ENCODE assay signal across 13 mouse cellular contexts in genomic region chr12:108455004-108455403, GRCm38 (mm10).
DNase-seq lines count a peak whose midpoint lies in the region; ATAC-seq and TF ChIP-seq lines count a peak whose summit lies in the region.
"Had no signal": no experiment of that assay in that cellular context is flagged by ENCODE, and none has a peak within 500 bp of the region (broad histone marks: within the 10 kb centered on the region; RNA-seq: fewer than 3 reads in every experiment).

No protein-coding gene starts in this region.

- no peak overlapping the region for H3K4me2 ChIP-seq in liver, postnatal 0 days (ENCODE audit: low read depth, low read length)
- H3K4me2 ChIP-seq in forebrain, embryonic 16.5 days (ENCODE audit: low read length) = no peak overlapping the region
- H3K4me2 ChIP-seq: embryonic facial prominence, embryonic 12.5 days; heart, embryonic 13.5 days; stomach, embryonic 15.5 days had no signal

- no peak for TF ChIP-seq EP300 in liver, postnatal 0 days (IDR thresholded peaks at IDR 0.05; ENCODE audit: low read depth)

- no peak overlapping the region for H3K4me3 ChIP-seq in gastrocnemius, adult 2 months
- no peak overlapping the region for H3K4me3 ChIP-seq in liver, postnatal 0 days (ENCODE audit: low read depth, low read length)
- H3K4me3 ChIP-seq in forebrain, embryonic 16.5 days (replicated peaks; ENCODE audit: low read length) = no peak overlapping the region
- H3K4me3 ChIP-seq: embryonic facial prominence, embryonic 12.5 days; heart, embryonic 13.5 days; stomach, embryonic 15.5 days had no signal

- no peak for ATAC-seq in liver, postnatal 0 days
- peak; percentile 71 for ATAC-seq in forebrain, embryonic 16.5 days

- DNase-seq in gastrocnemius, adult 2 months = peak; percentile 40
- DNase-seq in gastrocnemius, postnatal 14 days = no peak
- DNase-seq in liver, postnatal 0 days = no peak
- no peak for DNase-seq in liver
- peak; percentile 69 for DNase-seq in cerebellum, adult 11 months
- DNase-seq in adrenal gland, postnatal 14 days = no peak
- DNase-seq in spleen, adult 12 weeks (ENCODE audit: low spot score) = no peak
- DNase-seq: thymus, postnatal 36 days had no signal

- intact Hi-C loops in gastrocnemius, adult 2 months (cut with DNase I) = no loop called here
- intact Hi-C loops in gastrocnemius, postnatal 14 days (cut with DNase I; ENCODE audit: low total_unique reads) = no loop called here

- 73% methylated on average over 4 of the region's 4 CpGs for WGBS in liver, postnatal 0 days (ENCODE audit: insufficient replicate concordance)
- WGBS in forebrain, embryonic 16.5 days = 66% methylated on average over 4 of the region's 4 CpGs

- H3K9me3 ChIP-seq in liver, postnatal 0 days (ENCODE audit: low read length) = no peaks in the 10 kb centered on the region
- no peaks in the 10 kb centered on the region for H3K9me3 ChIP-seq in forebrain, embryonic 16.5 days (ENCODE audit: control insufficient read depth, low read length)
- H3K9me3 ChIP-seq: embryonic facial prominence, embryonic 12.5 days; heart, embryonic 13.5 days; stomach, embryonic 15.5 days had no signal

- no peak for TF ChIP-seq CTCF in gastrocnemius, adult 2 months (IDR thresholded peaks at IDR 0.05)
- TF ChIP-seq CTCF in liver, postnatal 0 days (IDR thresholded peaks at IDR 0.05; ENCODE audit: low read depth) = peak; percentile 21

- H3K36me3 ChIP-seq in liver, postnatal 0 days (replicated peaks; ENCODE audit: insufficient read depth, low read length) = no peaks in the 10 kb centered on the region
- no peaks in the 10 kb centered on the region; the same call in 1 of the 2 replicates for H3K36me3 ChIP-seq in forebrain, embryonic 16.5 days (ENCODE audit: control insufficient read depth, insufficient read depth)
- H3K36me3 ChIP-seq: embryonic facial prominence, embryonic 12.5 days; stomach, embryonic 15.5 days had no signal

- H3K4me1 ChIP-seq in liver, postnatal 0 days (ENCODE audit: insufficient read depth) = no peaks in the 10 kb centered on the region
- peaks cover 16% of the 10 kb centered on the region for H3K4me1 ChIP-seq in forebrain, embryonic 16.5 days (replicated peaks; ENCODE audit: control insufficient read depth, insufficient read depth, low read length)

- H3K27me3 ChIP-seq in liver, postnatal 0 days (ENCODE audit: insufficient read depth, low read length) = no peaks in the 10 kb centered on the region
- H3K27me3 ChIP-seq in forebrain, embryonic 16.5 days (replicated peaks; ENCODE audit: control insufficient read depth, insufficient read depth, low read length) = no peaks in the 10 kb centered on the region
- H3K27me3 ChIP-seq: embryonic facial prominence, embryonic 12.5 days; heart, embryonic 13.5 days; stomach, embryonic 15.5 days had no signal

- no peak overlapping the region for H3K27ac ChIP-seq in gastrocnemius, adult 2 months
- H3K27ac ChIP-seq in liver, postnatal 0 days (ENCODE audit: low read depth) = no peak overlapping the region
- H3K27ac ChIP-seq in forebrain, embryonic 16.5 days (ENCODE audit: low read length) = peak overlapping the region; percentile 60
- H3K27ac ChIP-seq: embryonic facial prominence, embryonic 12.5 days; heart, embryonic 13.5 days; kidney, postnatal 0 days; stomach, embryonic 15.5 days had no signal

- no peak overlapping the region for H3K9ac ChIP-seq in liver, postnatal 0 days (replicated peaks)
- no peak overlapping the region for H3K9ac ChIP-seq in forebrain, embryonic 16.5 days (replicated peaks; ENCODE audit: low read depth, low read length)
- H3K9ac ChIP-seq: embryonic facial prominence, embryonic 12.5 days; heart, embryonic 13.5 days; stomach, embryonic 15.5 days had no signal

Comparison
In these comparisons a context has a peak if more than half of its experiments do, and no peak if none do; other contexts are left out.
1. DNase-seq: peak in gastrocnemius, adult 2 months (single experiment) and cerebellum, adult 11 months (single experiment); none in gastrocnemius, postnatal 14 days (single experiment), liver, postnatal 0 days (single experiment), liver (single experiment), adrenal gland, postnatal 14 days (single experiment) and spleen, adult 12 weeks (single experiment).